Mouse (Mus musculus): ENCODE data around the gene Mien1.

- TF ChIP-seq POLR2A (IDR thresholded peaks at IDR 0.05; ENCODE audit: borderline replicate concordance, control insufficient read depth, low read depth, low read length), result no peak
- no peak for TF ChIP-seq CTCF (IDR thresholded peaks at IDR 0.05; ENCODE audit: control insufficient read depth, insufficient read depth, low read length)
Measured at GRCm38 (mm10) chr11:98400816-98401215, 38.0 kb downstream of the Mien1 start.

All from bone marrow, adult 2 months (tissue).